ENCODE assay signal across 8 mouse cellular contexts in the genomic region with DNA sequence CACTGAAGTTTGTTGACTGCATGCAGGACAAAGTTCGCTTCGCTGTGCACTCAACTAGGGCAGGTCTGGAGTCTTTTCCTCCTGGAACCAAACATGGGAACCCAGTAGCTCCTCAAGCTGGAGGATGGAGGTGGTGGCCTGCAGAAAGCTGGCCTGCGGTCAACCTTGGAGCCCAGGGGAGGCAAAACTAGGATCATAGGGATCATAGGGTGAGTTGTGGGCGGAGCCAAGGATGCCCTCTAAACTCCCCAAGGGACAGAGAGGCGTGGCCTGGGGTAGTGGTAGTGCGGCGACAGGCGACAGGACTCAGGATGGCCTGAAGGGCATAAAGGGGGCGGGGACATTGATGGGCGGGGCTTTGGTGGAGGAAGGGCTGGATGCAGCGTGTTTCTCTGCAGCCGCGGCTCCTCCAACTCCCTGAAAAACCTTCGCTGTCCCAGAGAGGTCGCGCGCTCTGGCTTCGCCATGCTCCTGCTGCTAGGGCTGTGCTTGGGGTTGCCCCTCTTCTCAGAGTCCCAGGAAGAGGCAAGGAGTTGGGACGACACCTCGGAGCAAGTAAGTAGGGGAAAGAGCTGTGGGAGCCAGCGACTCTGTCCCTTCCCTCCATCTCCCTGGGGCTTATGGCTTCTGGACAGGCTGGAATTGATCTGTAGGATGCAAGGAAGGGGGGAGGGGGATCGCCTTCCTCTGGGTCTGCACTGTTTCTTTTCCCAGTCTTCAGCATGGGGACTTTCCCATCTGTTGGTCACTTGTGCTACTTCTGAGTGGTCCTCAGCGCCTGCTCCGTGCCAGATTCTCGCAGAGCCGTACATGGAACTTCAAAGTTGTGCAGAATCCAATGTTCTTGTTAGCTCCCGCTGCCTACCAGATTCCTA. TPM values are rescaled to one million over a fixed set of nuclear protein-coding genes. Genes with fewer than 3 reads are reported as not detected.
DNase-seq lines count a peak whose midpoint lies in the region; ATAC-seq and TF ChIP-seq lines count a peak whose summit lies in the region.

A gene (plus strand): TSS at position 371 of the 875 bp plus-strand sequence.

- H3K27ac ChIP-seq in embryonic fibroblast, embryonic 13.5 days (ENCODE audit: insufficient read depth, low read length), result no peak within 1 kb of the TSS
- no peak within 1 kb of the TSS for H3K27ac ChIP-seq in lung, embryonic 16.5 days (ENCODE audit: low read length)

- no peaks in the 10 kb centered on the region for H3K36me3 ChIP-seq in lung, embryonic 16.5 days (ENCODE audit: control insufficient read depth, insufficient read depth, low read length)

- peak within 1 kb of the TSS; percentile 97 for H3K4me2 ChIP-seq in lung, embryonic 16.5 days (ENCODE audit: low read depth, low read length)

- no peaks in the 10 kb centered on the region for H3K27me3 ChIP-seq in lung, embryonic 16.5 days (ENCODE audit: control insufficient read depth, insufficient read depth, low read depth, low read length)

- no peaks in the 10 kb centered on the region for H3K9me3 ChIP-seq in lung, embryonic 16.5 days (ENCODE audit: control insufficient read depth, low read length)

- H3K9ac ChIP-seq in lung, embryonic 16.5 days (ENCODE audit: low read length), result peak within 1 kb of the TSS; percentile 62

- H3K4me3 ChIP-seq in embryonic fibroblast, embryonic 13.5 days (ENCODE audit: insufficient read depth, low read length), result peak within 1 kb of the TSS; percentile 10
- peak within 1 kb of the TSS; percentile 54 for H3K4me3 ChIP-seq in lung, embryonic 16.5 days (ENCODE audit: low read length)

- WGBS in lung, embryonic 16.5 days, result 7% methylated on average over 27 of the region's 27 CpGs

- peak; percentile 39 for DNase-seq in A20 (ENCODE audit: low read depth, low spot score)
- peak; percentile 50 to 61 for DNase-seq in heart, postnatal 10 days
- DNase-seq in kidney, postnatal 36 days, result peak; percentile 55 to 80
- peak; percentile 66 for DNase-seq in ovary, postnatal 36 days (ENCODE audit: low spot score)
- DNase-seq in yolk sac, embryonic 10.5 days (ENCODE audit: low spot score), result peak; percentile 89

- TF ChIP-seq POLR2A in embryonic fibroblast, embryonic 13.5 days (IDR thresholded peaks at IDR 0.05; ENCODE audit: low read depth, low read length), result no peak

- peak; percentile 53 for ATAC-seq in activated CD4-positive, CD25-positive, alpha-beta regulatory T cell, adult 4 months
- peak; percentile 86 for ATAC-seq in lung, embryonic 16.5 days (ENCODE audit: low read depth)

- intact Hi-C loops in heart, postnatal 10 days (cut with DNase I), result no loop called here

- TF ChIP-seq CTCF in embryonic fibroblast, embryonic 13.5 days (IDR thresholded peaks at IDR 0.05; ENCODE audit: borderline replicate concordance, insufficient read depth, low read length), result no peak

- H3K4me1 ChIP-seq in embryonic fibroblast, embryonic 13.5 days (ENCODE audit: control insufficient read depth, insufficient read depth, low read length), result peaks cover 2% of the 10 kb centered on the region; the same call in 1 of the 2 replicates
- H3K4me1 ChIP-seq in lung, embryonic 16.5 days (replicated peaks; ENCODE audit: control insufficient read depth, insufficient read depth, low read length), result 0 out of 2 replicates have a peak, but pooled peaks cover 3% of the 10 kb centered on the region

RNA-seq across cellular contexts. Expression of the gene that starts here (rescaled TPM):
- polyA plus RNA-seq in activated CD4-positive, CD25-positive, alpha-beta regulatory T cell, adult 4 months (2017; shearing (Covaris generic)), result 10 to 100 TPM in 1 of 2 experiments, 1 to 10 TPM in 1; 9.0 to 15.4 TPM
- 2.5 and 8.5 TPM in 2 replicates for polyA plus RNA-seq in embryonic fibroblast, embryonic 13.5 days (2011; ENCODE audit: insufficient read length, low read depth, missing spikeins)
- total RNA-seq in heart, postnatal 10 days (2021), result 10 to 100 TPM; 33.3 to 35.8 TPM
- polyA plus RNA-seq in lung, embryonic 16.5 days (2015; fragmentation: Nextera tagmentation; extraction: Ambion mirVana), result 5.2 and 6.7 TPM in 2 replicates

Comparison
In these comparisons a context has a peak if more than half of its experiments do, and no peak if none do; other contexts are left out.
1. DNase-seq: peak in every context shown above with its lines; median percentile 89 in yolk sac, embryonic 10.5 days; 68 in kidney, postnatal 36 days; 66 in ovary, postnatal 36 days; 56 in heart, postnatal 10 days; 39 in A20.